Mouse (Mus musculus): Measurements from ENCODE around the gene Gm38392.
"Not testable (repeated sequence)": the region's sequence is repeated elsewhere in the genome, so short reads cannot be mapped to it uniquely, and the experiment has no call there.

The Gm38392 gene

DNA sequence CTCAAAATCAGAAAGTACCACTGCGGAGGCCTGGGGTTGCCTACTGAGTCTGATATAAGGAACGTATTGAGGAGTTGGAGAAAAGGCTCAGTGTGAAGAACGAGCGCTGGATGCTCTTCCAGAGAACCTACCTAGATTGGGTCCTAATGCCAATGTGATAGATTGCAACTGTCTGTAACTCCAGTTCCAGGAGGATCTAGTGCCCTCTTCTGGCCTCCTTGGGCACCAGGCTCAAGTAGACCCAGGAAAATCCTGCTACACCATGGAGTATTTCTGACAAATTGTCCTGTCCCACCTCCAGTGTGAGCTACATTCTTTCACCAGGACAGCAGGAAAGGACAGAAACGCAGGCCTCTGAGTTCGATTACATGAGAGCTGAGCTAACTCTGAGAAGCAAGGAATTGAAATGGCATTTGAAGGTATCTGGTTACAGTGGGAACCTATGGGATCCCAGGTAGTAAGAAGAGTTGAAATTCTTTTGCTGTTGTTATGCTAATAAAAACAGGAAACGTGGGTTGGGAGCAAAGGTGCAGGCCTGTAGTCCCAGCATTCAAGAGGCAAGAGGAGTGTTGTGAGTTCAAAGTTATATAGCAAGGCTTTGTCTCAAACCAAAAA is 10.4 kb downstream of the Gm38392 start:
- no peak for DNase-seq (ENCODE audit: low spot score)

GRCm38 (mm10) chr3:88276121-88276520 is 10.9 kb downstream of the Gm38392 start:
- no peak for DNase-seq (ENCODE audit: low spot score)

DNA sequence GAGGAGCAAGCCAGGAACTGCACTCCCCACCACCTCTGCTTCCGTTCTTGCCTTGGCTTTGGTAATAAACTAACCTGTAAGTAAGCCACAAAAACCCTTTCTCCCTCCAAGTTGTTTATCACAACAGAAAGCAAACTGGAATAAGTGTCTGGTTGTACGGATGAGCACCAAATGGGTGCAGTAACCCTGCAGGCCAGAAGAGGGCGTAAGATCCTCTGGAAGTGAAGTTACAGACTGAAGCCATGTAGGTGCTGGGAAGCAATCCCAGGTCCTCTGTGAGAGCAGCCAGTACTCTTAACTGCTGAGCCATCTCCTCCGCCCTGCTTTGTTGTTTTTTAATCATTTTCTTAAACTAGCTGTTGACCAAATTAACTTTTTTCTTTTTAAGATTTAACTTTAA is 13.0 kb downstream of the Gm38392 start:
- DNase-seq (ENCODE audit: low spot score): no peak

GRCm38 (mm10) chr3:88271859-88272258 is 15.2 kb downstream of the Gm38392 start:
- DNase-seq (ENCODE audit: low spot score): no peak

DNA sequence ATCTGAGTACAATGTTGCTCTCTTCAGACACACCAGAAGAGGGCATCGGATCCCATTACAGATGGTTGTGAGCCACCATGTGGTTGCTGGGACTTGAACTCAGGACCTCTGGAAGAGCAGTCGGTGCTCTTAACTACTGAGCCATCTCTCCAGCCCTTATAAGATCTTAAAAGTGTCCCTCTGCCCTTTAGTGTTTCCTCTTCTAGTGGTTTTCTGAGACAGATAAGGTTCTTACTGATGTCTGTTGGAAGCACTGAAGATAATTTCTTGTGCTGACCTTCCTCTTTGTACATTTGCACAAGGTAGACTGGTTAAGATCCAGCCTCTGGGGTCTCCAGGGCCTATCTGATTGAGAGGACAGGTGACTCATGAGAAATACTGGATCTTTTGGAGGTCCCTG is 15.7 kb downstream of the Gm38392 start:
- DNase-seq (ENCODE audit: low spot score): not testable (repeated sequence)

DNA sequence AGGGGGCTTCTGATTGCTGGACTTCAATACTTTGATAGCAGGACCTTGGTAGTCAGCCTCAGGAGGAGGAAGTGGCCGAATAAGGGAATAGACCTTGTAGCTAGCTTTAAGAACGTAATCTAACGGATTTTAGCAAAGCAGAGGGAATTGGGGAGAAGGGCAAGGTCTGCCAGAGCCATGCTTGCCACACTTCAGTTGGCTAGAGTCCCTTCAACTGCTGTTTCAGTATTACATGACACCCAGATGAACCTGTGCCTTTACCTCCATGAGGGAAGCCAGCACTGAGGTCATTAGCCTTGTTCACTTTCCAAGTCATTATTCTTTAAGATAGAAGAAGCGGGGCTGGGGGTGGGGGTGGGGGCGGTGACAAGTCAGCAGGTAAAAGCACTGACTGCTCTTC is 18.0 kb downstream of the Gm38392 start:
- no peak for DNase-seq (ENCODE audit: low spot score)

DNA sequence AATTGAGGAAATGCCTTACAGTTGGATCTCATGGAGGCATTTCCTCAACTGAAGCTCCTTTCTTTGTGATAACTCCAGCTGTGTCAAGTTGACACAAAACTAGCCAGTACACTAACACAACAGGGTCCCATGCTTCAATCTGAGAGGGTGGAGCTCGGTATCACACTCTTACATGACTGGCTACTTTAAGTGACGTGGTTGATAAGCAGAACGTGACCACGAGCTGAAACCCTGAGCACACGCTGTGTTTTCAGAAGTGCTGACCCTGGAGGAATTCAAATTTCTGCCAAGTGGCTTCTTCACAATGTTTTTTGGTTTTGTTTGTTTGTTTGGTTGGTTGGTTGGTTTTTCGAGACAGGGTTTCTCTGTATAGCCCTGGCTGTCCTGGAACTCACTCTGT is 19.0 kb downstream of the Gm38392 start:
- DNase-seq (ENCODE audit: low spot score): not testable (repeated sequence)

DNA sequence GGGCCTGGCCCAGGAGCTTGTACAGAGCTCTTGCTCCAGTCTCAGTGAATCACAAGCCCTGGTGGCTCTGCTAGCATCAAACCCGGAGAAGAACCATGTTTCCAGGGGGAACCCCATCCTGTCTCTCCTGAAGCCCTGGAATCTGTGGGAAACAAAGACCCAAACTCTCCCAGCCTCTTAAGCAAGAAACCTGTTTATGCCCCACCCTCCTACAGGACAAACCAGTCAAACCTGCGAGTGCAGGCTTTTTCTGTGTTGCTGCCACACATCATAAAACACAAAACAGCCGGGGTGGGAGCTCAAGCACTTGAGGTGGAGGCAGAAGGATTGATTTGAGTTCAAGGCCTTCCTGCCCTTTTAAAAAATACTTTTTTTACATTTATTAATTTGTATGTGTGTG is 24.7 kb downstream of the Gm38392 start:
- no peak for DNase-seq (ENCODE audit: low spot score)

GRCm38 (mm10) chr3:88256382-88256781 is 30.6 kb downstream of the Gm38392 start:
- no peak for DNase-seq (ENCODE audit: low spot score)

DNA sequence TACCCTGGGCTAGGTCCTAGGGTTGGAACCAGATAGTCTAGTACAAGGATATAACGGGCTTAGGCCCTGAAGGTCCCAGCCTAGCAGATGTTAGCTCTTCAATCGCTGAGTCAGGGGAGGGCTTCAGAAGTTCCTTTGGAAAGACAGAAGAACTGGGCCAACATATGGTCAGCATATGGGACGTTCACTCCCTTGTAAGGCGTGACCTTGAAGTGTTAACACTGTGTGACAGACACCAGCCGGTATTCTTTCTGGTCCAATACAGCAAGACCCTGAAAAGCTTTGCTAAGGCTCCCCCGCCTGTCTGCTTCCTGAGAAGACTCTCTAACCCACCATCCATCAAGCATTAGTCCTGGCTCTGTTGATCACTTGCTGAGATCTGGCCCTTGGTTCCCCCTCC is 31.1 kb downstream of the Gm38392 start:
- no peak for DNase-seq (ENCODE audit: low spot score)

- DNase-seq (ENCODE audit: low spot score): no peak
These were observed 32.6 kb downstream of the Gm38392 start, which contains the start of gene Rhbg for GRCm38 (mm10) chr3:88254268-88254926. Rhbg (minus strand) TSS chr3:88254709.

DNA sequence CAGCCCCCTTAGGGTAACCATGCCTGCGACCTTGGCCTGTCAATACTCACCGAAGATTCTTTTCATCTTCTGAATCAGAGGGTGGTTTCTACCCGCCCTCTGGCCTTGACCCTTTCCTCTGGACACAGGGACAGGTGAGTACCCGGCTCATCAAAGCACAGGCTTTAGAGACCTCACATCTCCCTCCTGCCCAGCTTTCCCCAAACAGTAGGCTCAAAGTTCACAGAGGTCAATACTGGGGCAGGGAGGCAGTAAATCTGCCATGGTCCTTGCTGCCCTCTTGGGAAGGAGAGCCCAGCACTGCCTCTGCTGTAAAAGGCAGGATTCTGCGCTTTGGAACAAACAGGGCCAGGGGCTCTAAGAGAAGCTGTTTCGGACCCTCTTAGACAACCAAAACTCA is 34.3 kb downstream of the Gm38392 start:
- no peak for DNase-seq (ENCODE audit: low spot score)

GRCm38 (mm10) chr3:88248406-88248805 is 38.6 kb downstream of the Gm38392 start:
- no peak for DNase-seq (ENCODE audit: low spot score)

GRCm38 (mm10) chr3:88247666-88248065 is 39.3 kb downstream of the Gm38392 start:
- DNase-seq (ENCODE audit: low spot score): no peak

DNA sequence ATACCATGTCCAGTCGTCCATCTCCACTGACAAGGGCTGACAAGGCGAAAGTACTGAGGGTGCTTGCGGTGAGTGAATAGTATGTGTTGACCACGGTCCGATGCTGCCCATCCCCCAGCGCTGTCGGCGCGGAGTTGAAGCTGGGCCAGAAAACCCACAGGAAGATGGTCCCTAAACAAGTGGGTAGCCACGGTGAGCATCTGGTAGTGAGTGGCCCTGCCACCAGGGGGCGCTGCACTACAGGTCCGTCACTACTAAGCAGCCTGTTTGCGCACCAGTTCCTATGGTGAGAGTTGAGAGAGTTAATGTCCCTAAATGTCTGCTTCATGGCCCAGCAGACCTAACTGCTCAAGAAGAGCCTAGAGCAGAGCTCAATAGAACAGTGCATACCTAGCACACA is 41.2 kb downstream of the Gm38392 start:
- DNase-seq (ENCODE audit: low spot score): peak; percentile 64

DNA sequence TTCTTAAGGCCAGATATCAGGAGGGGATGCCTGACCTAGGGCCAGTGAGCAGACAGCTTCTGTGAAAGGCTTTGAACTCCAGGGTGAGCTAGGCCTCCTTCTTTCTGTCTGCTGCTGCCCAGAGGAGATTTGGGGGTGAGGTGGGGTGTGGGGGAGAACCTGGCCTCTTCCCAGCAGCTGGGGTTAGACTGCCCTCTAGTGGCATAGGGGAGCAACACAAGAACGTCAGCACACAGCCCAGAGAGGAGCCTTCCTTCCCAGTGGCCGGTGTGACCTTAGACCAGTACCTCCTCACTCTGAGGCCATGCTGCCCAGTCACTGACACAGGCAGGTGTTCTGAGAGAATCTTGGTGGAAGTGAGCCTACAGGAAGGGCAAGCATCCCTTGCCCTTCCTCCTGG is 42.9 kb downstream of the Gm38392 start:
- peak; percentile 43 for DNase-seq (ENCODE audit: low spot score)

- DNase-seq (ENCODE audit: low spot score): peak; percentile 68
These were observed 44.5 kb downstream of the Gm38392 start for GRCm38 (mm10) chr3:88242531-88242930.

DNA sequence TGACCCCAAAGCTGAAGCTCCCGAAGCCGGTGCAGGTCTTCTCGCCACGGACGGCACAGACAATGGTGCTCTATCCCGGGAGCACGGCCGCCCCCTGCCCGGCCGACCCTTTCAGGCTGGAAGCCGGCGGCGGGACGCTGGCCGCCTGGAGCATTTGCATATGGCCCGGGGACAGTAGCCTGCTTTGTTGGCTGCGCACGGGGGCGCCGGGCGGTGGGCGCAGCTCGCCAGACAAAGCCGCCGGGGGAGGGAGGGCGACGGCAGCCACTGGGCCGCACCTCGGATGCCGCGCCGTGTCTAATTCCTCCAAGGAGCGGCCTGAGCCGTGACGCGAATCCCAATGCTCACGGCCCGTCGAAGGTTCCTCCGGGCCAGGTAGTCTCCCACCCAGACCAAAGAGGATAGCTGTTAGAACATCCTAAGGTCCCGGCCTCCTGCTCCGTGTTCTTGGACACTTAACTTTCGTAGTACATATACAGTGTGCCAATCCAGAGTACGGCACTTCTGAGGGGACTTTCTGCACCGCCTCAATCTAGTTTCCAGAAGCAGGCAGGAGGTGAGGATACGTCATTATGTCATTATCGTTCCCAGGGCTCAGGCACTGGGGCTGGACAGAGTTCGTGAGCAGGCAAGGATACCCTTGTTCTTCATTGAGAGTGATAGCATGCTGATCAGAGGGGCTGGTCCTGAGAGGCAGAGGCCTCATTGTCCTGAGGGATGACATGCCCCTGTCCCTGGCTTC is 45.8 kb downstream of the Gm38392 start:
- DNase-seq (ENCODE audit: low spot score): no peak

DNA sequence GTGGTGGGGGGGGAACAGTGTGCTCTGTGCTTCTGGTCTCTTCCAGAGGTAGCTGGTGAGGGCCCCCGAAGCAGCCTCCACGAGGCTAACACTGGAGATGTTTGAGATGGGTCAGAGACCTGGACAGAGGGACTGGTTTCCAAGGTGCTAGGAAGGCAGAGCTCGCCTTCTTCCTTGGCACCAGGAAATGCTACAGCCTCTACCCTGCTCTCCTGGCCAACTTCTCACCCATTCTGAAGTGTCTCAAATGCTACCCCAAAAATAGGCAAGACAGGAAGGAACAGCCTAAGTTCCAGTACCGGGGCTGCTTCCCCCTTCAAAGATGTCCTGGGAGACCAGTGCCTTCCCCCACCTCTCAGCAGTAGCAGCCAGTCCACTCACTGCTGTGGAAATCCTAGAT is 47.6 kb downstream of the Gm38392 start:
- DNase-seq (ENCODE audit: low spot score): no peak

DNA sequence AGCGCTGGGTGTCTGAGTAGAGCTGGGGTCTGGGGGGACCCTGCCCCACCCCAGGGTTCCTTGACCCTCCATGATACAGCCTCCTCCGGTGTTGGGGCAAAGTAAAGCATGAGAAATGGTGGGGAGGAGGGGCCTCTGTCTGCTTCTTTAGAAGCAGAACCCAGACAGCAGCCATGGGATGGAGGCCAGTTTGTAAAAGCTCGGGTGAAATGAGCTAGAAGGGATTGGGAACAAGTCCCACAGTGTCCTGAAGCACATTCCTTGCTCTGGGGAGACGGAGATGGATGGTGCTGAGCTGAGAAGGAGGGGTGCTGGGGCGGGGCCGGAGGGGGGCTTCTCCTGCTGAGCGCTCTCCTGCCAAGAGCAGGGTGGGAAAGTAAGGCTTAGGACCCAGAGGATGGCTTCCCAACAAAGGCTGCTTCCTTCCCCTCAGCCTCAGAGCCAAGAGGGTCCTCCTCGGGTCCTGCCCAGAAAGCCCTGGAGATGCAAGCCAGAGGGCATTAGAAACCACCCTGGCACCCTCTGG is 48.1 kb downstream of the Gm38392 start:
- DNase-seq (ENCODE audit: low spot score): no peak

- DNase-seq (ENCODE audit: low spot score): no peak
These were observed 49.3 kb downstream of the Gm38392 start for GRCm38 (mm10) chr3:88237556-88238194.

- no peak for DNase-seq (ENCODE audit: low spot score)
These were observed 49.9 kb downstream of the Gm38392 start for GRCm38 (mm10) chr3:88237161-88237555.

DNA sequence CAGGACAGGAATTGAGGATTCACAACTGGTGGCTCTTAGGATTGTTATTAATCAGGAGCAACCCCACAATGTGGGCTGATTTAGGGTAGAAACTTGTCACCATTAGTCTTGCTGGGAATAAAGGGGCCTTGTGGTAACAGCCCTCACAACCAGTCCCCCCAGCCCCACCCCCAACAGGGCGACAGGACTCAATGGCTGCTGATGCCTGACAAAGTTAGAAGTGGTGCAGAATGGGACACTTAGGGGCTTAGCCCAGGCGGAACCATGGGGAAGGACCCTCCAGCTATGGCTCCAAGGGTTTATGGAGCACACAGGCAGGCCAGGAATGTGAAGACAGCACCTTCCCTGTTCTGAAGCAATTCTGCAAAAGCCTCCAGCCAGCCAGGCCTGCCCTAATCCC is 51.4 kb downstream of the Gm38392 start:
- DNase-seq (ENCODE audit: low spot score): no peak

Measured in c-Kit-positive CD71-positive TER-119-positive erythroid progenitor cells, embryonic 14.5 days (primary cell).